Mouse (Mus musculus) heart, embryonic 16.5 days (tissue): ENCODE measurements around the gene Zc3h12a. TPM values are rescaled to one million over a fixed set of nuclear protein-coding genes. Genes with fewer than 3 reads are reported as not detected.

ENCODE experiments used
- ATAC-seq: fragments of 200-750 bp; cut with Nextera tagmentation; replicated peaks from 2 replicates; pipeline ENCODE4 v1.8.0; 2017; ENCODE audit warnings: moderate number of reproducible peaks; ENCODE audit not compliant: insufficient read depth, low FRiP score; ENCODE audit errors: extremely low read depth
- H3K27ac ChIP-seq: fragments of 300-500 bp; sonication (generic); 2 replicates; pipeline ENCODE4 v1.5.1; 2014; ENCODE audit warnings: mild to moderate bottlenecking, low read length, control low read depth, moderate library complexity
- H3K27me3 ChIP-seq: fragments of 300-500 bp; sonication (generic); 2 replicates; pipeline ENCODE4 v1.6.1; 2014; ENCODE audit warnings: low read length, mixed read lengths; ENCODE audit not compliant: control insufficient read depth, insufficient read depth
- H3K36me3 ChIP-seq: fragments of 300-500 bp; sonication (generic); 2 replicates; pipeline ENCODE4 v1.6.1; 2014; ENCODE audit not compliant: control insufficient read depth, insufficient read depth
- H3K4me1 ChIP-seq: fragments of 300-500 bp; sonication (generic); 2 replicates; pipeline ENCODE4 v1.6.1; 2014; ENCODE audit warnings: low read length, mixed read lengths; ENCODE audit not compliant: control insufficient read depth, insufficient read depth
- H3K4me2 ChIP-seq: fragments of 300-500 bp; sonication (generic); 2 replicates; pipeline ENCODE4 v1.6.1; 2014; ENCODE audit warnings: low read depth, mild to moderate bottlenecking, control low read depth, low read length
- H3K4me3 ChIP-seq: fragments of 300-500 bp; sonication (generic); 2 replicates; pipeline ENCODE4 v1.5.1; 2014; ENCODE audit warnings: mild to moderate bottlenecking, control low read depth, low read length
- H3K9ac ChIP-seq: fragments of 300-500 bp; sonication (generic); 2 replicates; pipeline ENCODE4 v1.6.1; 2014; ENCODE audit warnings: low read length, control low read depth
- H3K9me3 ChIP-seq: fragments of 300-500 bp; sonication (generic); replicated peaks from 2 replicates; pipeline ENCODE4 v1.6.1; 2016; ENCODE audit warnings: low read length; ENCODE audit not compliant: control insufficient read depth
- WGBS: fragments of 180-500 bp; shearing (Covaris S2); extraction: QIAGEN DNeasy Blood & Tissue Kit; methylation state at CpG from one replicate; pipeline ENCODE4 v1.1.7; 2014; 5-methylcytosine and 5-hydroxymethylcytosine counted together
- polyA plus RNA-seq: library from polyadenylated mRNA; unstranded; fragments of >200 nt; fragmentation: Nextera tagmentation; extraction: Ambion mirVana; gene quantifications from 2 replicates; pipeline ENCODE4 v1.2.1, GENCODE M21; 2015

The Zc3h12a gene
- polyA plus RNA-seq, 1 experiment from 2014 or later = 1.6 TPM

- Histone ChIP-seq H3K9me3 (no peaks in the 10 kb centered on the region; the same call in 1 of the 2 replicates), H3K27ac (no peak overlapping the region), H3K36me3 (peaks cover 13% of the 10 kb centered on the region), H3K4me3 (no peak overlapping the region), H3K4me1 (no peaks in the 10 kb centered on the region), H3K4me2 (no peak overlapping the region), H3K27me3 (no peaks in the 10 kb centered on the region), H3K9ac (no peak overlapping the region)
- WGBS = 90% methylated on average over 2 of the region's 2 CpGs
- no peak for ATAC-seq
These were observed 49.9 kb downstream of the Zc3h12a start for GRCm38 (mm10) chr4:125077700-125078099.

Other genes with a start within 250 kb of the Zc3h12a start
- gene Epha10, start 246.9 kb downstream of the Zc3h12a start, polyA plus RNA-seq = 0.03 TPM in 1 of 2 replicates, not detected in the other
- 8.8 and 10.3 TPM in 2 replicates for gene 9930104L06Rik, start 190.8 kb downstream of the Zc3h12a start, polyA plus RNA-seq
- gene Cdca8, start 188.5 kb downstream of the Zc3h12a start, polyA plus RNA-seq = 117 and 122 TPM in 2 replicates
- 5.5 and 5.9 TPM in 2 replicates for gene Rspo1, start 141.4 kb downstream of the Zc3h12a start, polyA plus RNA-seq
- 59.7 and 66.2 TPM in 2 replicates for gene Gnl2, start 111.3 kb downstream of the Zc3h12a start, polyA plus RNA-seq
- 0.63 and 0.92 TPM in 2 replicates for gene Dnali1, start 62.1 kb downstream of the Zc3h12a start, polyA plus RNA-seq
- 18.5 and 19.0 TPM in 2 replicates for gene Snip1, start 61.2 kb downstream of the Zc3h12a start, polyA plus RNA-seq
- gene Meaf6, start 42.7 kb downstream of the Zc3h12a start, polyA plus RNA-seq = 37.0 and 40.5 TPM in 2 replicates